Mouse (Mus musculus): ENCODE measurements around the gene Fkbp6. TPM values are rescaled to one million over a fixed set of nuclear protein-coding genes. Genes with fewer than 3 reads are reported as not detected.

Gene Fkbp6
- total RNA-seq, 2 experiments from 2014 or later, result not detected

GRCm38 (mm10) chr5:135258280-135259150 is 91.3 kb downstream of the Fkbp6 start:
- Histone ChIP-seq H3K27ac (peak overlapping the region; percentile 51), H3K4me3 (peak overlapping the region; percentile 49)
- no peak for DNase-seq
- intact Hi-C loops (cut with DNase I), result no loop called here
- TF ChIP-seq CTCF (IDR thresholded peaks at IDR 0.05), result no peak

- H3K27ac ChIP-seq, result no peak overlapping the region
- no peak overlapping the region for H3K4me3 ChIP-seq
- TF ChIP-seq CTCF (IDR thresholded peaks at IDR 0.05), result peak; percentile 23
- intact Hi-C loops (cut with DNase I), result no loop called here
- DNase-seq, result no peak
Observed at GRCm38 (mm10) chr5:135257559-135257958, 92.3 kb downstream of the Fkbp6 start.

- no peak overlapping the region for H3K4me3 ChIP-seq
- intact Hi-C loops (cut with DNase I), result no loop called here
Observed at GRCm38 (mm10) chr5:135256166-135256565, 93.7 kb downstream of the Fkbp6 start.

GRCm38 (mm10) chr5:135253741-135254401 is 96.0 kb downstream of the Fkbp6 start:
- no peak overlapping the region for H3K4me3 ChIP-seq
- no peak overlapping the region for H3K27ac ChIP-seq
- no peak for TF ChIP-seq CTCF (IDR thresholded peaks at IDR 0.05)
- no peak for DNase-seq
- intact Hi-C loops (cut with DNase I), result no loop called here

More at GRCm38 (mm10) chr5:135256166-135256565, 93.7 kb downstream of the Fkbp6 start:
- DNase-seq, result no peak
- TF ChIP-seq CTCF (IDR thresholded peaks at IDR 0.05), result no peak
- no peak overlapping the region for H3K27ac ChIP-seq

GRCm38 (mm10) chr5:135251079-135251454 is 98.8 kb downstream of the Fkbp6 start, which contains the start of gene Fzd9:
Gene Fzd9, minus strand, starts transcription at chr5:135251230.
- TF ChIP-seq CTCF (IDR thresholded peaks at IDR 0.05), result no peak
- Histone ChIP-seq H3K27ac (peak within 1 kb of the TSS; percentile 84), H3K4me3 (peak within 1 kb of the TSS; percentile 82)
- intact Hi-C loops (cut with DNase I), result loop anchor here (2.0 kb wide), 1 partner anchor 20 kb away; no protein-coding TSS in a partner anchor
- peak; percentile 90 for DNase-seq

GRCm38 (mm10) chr5:135250186-135251078 is 99.4 kb downstream of the Fkbp6 start:
- Histone ChIP-seq H3K27ac (peak overlapping the region; percentile 84), H3K4me3 (peak overlapping the region; percentile 82)
- TF ChIP-seq CTCF (IDR thresholded peaks at IDR 0.05), result no peak
- intact Hi-C loops (cut with DNase I), result loop anchor here (2.0 kb wide), 1 partner anchor 20 kb away; no protein-coding TSS in a partner anchor
- DNase-seq, result peak; percentile 65

- no peak for DNase-seq
- Histone ChIP-seq H3K4me3 (peak overlapping the region; percentile 82), H3K27ac (peak overlapping the region; percentile 84)
- no peak for TF ChIP-seq CTCF (IDR thresholded peaks at IDR 0.05)
- intact Hi-C loops (cut with DNase I), result no loop called here
Observed at GRCm38 (mm10) chr5:135248956-135249676, 100.7 kb downstream of the Fkbp6 start.

GRCm38 (mm10) chr5:135247337-135247736 is 102.5 kb downstream of the Fkbp6 start:
- no peak for DNase-seq
- no peak for TF ChIP-seq CTCF (IDR thresholded peaks at IDR 0.05)
- Histone ChIP-seq H3K27ac (no peak overlapping the region), H3K4me3 (peak overlapping the region; percentile 82)
- intact Hi-C loops (cut with DNase I), result no loop called here

GRCm38 (mm10) chr5:135246531-135246930 is 103.3 kb downstream of the Fkbp6 start:
- H3K4me3 ChIP-seq, result no peak overlapping the region
- TF ChIP-seq CTCF (IDR thresholded peaks at IDR 0.05), result no peak

GRCm38 (mm10) chr5:135243166-135243565 is 106.7 kb downstream of the Fkbp6 start:
- Histone ChIP-seq H3K4me3 (no peak overlapping the region), H3K27ac (peak overlapping the region; percentile 87)
- TF ChIP-seq CTCF (IDR thresholded peaks at IDR 0.05), result no peak
- no peak for DNase-seq
- intact Hi-C loops (cut with DNase I), result no loop called here

More at GRCm38 (mm10) chr5:135246531-135246930, 103.3 kb downstream of the Fkbp6 start:
- intact Hi-C loops (cut with DNase I), result no loop called here
- 0 out of 2 replicates have a peak overlapping the region, but pooled peaks have one; percentile 3 for H3K27ac ChIP-seq
- DNase-seq, result no peak

- Histone ChIP-seq H3K4me3 (peak overlapping the region; percentile 24), H3K27ac (peak overlapping the region; percentile 87)
- intact Hi-C loops (cut with DNase I), result no loop called here
- DNase-seq, result no peak
- TF ChIP-seq CTCF (IDR thresholded peaks at IDR 0.05), result no peak
Observed at GRCm38 (mm10) chr5:135242608-135243007, 107.2 kb downstream of the Fkbp6 start.

Data from gastrocnemius, adult 2 months (tissue).